Mouse (Mus musculus): Measurements from ENCODE around the gene Clec2d.

GRCm38 (mm10) chr6:129215886-129216637, 35.6 kb downstream of the Clec2d start:
- no peak for TF ChIP-seq POLR2A (IDR thresholded peaks at IDR 0.05; ENCODE audit: borderline replicate concordance, extremely low read depth, insufficient read depth, insufficient read length, poor library complexity, severe bottlenecking)
- no peak for TF ChIP-seq CTCF (IDR thresholded peaks at IDR 0.05; ENCODE audit: borderline replicate concordance, extremely low read depth, insufficient read depth, insufficient read length)
